Mouse (Mus musculus) lung, embryonic 16.5 days (tissue): ENCODE measurements at regions not wholly inside any gene's neighbourhood (a gene's known extent, or its start where the extent isn't known, plus 50 kb on each side); places are given as distances from the start of the nearest gene placed in this dataset.
A peak's percentile ranks its signal among the peaks of the same experiment; 100 is the strongest.

Experiments
- ATAC-seq: fragments of 200-750 bp; cut with Nextera tagmentation; 2 replicates; pipeline ENCODE4 v1.8.0; 2017; ENCODE audit warnings: low read depth, mild to moderate bottlenecking, moderate library complexity
- H3K27ac ChIP-seq: fragments of 300-500 bp; sonication (generic); 2 replicates; pipeline ENCODE4 v1.5.1; 2014; ENCODE audit warnings: mild to moderate bottlenecking, control low read depth, low read length
- H3K27me3 ChIP-seq: fragments of 300-500 bp; sonication (generic); 2 replicates; pipeline ENCODE4 v1.6.1; 2014; ENCODE audit warnings: low read depth, low read length, mixed read lengths; ENCODE audit not compliant: control insufficient read depth, insufficient read depth
- H3K36me3 ChIP-seq: fragments of 300-500 bp; sonication (generic); 2 replicates; pipeline ENCODE4 v1.6.1; 2014; ENCODE audit warnings: low read length; ENCODE audit not compliant: control insufficient read depth, insufficient read depth
- H3K4me1 ChIP-seq: fragments of 300-500 bp; sonication (generic); replicated peaks from 2 replicates; pipeline ENCODE4 v1.6.1; 2014; ENCODE audit warnings: low read length, mixed read lengths; ENCODE audit not compliant: control insufficient read depth, insufficient read depth
- H3K4me2 ChIP-seq: fragments of 300-500 bp; sonication (generic); 2 replicates; pipeline ENCODE4 v1.6.1; 2014; ENCODE audit warnings: low read depth, low read length, control low read depth
- H3K4me3 ChIP-seq: fragments of 300-500 bp; sonication (generic); 2 replicates; pipeline ENCODE4 v1.5.1; 2014; ENCODE audit warnings: mild to moderate bottlenecking, low read length, control low read depth
- H3K9ac ChIP-seq: fragments of 300-500 bp; sonication (generic); 2 replicates; pipeline ENCODE4 v1.6.1; 2014; ENCODE audit warnings: low read length, control low read depth
- H3K9me3 ChIP-seq: fragments of 300-500 bp; sonication (generic); 2 replicates; pipeline ENCODE4 v1.6.1; 2016; ENCODE audit warnings: low read length; ENCODE audit not compliant: control insufficient read depth
- WGBS: fragments of 180-500 bp; shearing (Covaris S2); extraction: QIAGEN DNeasy Blood & Tissue Kit; methylation state at CpG from one replicate; pipeline ENCODE4 v1.1.7; 2014; 5-methylcytosine and 5-hydroxymethylcytosine counted together

DNA sequence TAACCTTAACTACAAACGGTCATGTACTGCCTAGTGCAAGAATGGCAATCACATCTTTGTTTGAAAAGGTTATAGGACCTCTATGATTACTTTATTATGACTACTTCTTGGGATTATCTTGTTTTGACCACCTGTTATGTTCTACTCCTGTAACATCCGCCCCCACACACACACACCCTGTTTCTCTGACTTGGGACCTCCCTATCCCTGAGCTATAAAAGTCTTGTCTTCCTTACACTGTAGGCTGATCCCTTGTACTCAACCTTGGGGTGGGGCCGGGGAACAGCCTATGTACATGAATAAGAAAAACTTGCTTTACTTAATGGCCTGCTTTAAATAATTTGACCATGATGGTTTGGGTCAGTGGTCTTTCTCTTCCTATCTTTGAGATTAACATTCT is 240.7 kb upstream of the Dynlrb2 start:
- H3K27ac ChIP-seq = no peak overlapping the region
- no peaks in the 10 kb centered on the region for H3K9me3 ChIP-seq
- 81% methylated on average over 3 of the region's 3 CpGs for WGBS
- ATAC-seq = no peak
- peaks cover 11% of the 10 kb centered on the region; the same call in 1 of the 2 replicates for H3K4me1 ChIP-seq
- no peaks in the 10 kb centered on the region for H3K36me3 ChIP-seq
- no peaks in the 10 kb centered on the region for H3K27me3 ChIP-seq
- no peak overlapping the region for H3K4me2 ChIP-seq
- no peak overlapping the region for H3K4me3 ChIP-seq
- no peak overlapping the region for H3K9ac ChIP-seq

DNA sequence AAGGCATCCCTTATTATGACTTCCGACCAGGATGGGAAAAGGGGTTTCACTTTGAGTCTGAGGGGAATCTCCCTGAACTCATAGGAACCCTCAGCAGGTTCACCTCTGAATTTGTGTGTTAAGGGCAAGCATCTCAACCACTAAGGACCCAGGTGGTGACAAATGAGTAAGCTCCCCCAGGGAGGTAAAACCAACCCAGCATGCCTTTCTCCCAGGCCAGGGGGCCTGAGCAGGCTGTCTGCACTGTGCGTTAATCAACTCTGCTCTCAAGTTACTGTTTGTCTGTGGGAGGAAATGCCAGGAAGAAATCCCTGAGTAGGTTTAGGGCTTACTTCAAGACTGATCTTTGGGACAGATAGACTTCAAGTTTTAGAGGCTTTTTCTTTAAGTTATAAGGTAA is 243.5 kb upstream of the Dynlrb2 start:
- Histone ChIP-seq H3K9ac (0 out of 2 replicates have a peak overlapping the region, but pooled peaks have one; percentile 23), H3K27ac (no peak overlapping the region), H3K4me2 (no peak overlapping the region), H3K36me3 (no peaks in the 10 kb centered on the region), H3K4me1 (0 out of 2 replicates have a peak, but pooled peaks cover 5% of the 10 kb centered on the region), H3K4me3 (no peak overlapping the region), H3K27me3 (no peaks in the 10 kb centered on the region), H3K9me3 (no peaks in the 10 kb centered on the region)
- 45% methylated on average over 2 of the region's 2 CpGs for whole genome bisulfite sequencing
- no peak for ATAC-seq

DNA sequence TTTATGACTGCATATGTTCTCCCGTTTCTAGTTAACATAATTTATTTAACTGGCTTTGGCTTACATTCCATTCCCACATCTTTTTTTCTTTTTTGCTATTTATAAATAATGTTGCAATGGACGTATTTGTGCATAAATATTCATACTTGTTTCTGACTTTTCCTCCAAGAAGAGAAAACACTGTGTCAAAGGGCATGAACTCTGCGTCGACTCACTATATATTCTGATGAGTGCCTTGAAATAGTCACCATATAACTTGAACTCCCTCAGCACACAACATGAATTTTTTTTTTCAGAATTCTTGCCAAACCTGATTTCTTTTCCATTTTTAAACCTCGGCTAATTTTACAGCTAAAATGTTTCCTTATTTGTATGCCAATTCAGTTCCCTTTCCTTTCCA is 249.4 kb upstream of the Dynlrb2 start:
- no peaks in the 10 kb centered on the region for H3K36me3 ChIP-seq
- no peak overlapping the region for H3K4me3 ChIP-seq
- H3K4me1 ChIP-seq = peaks cover 7% of the 10 kb centered on the region; the same call in 1 of the 2 replicates
- no peak overlapping the region for H3K27ac ChIP-seq
- ATAC-seq = peak; percentile 59
- H3K27me3 ChIP-seq = no peaks in the 10 kb centered on the region
- 48% methylated on average over 5 of the region's 5 CpGs for WGBS
- H3K9ac ChIP-seq = no peak overlapping the region
- H3K9me3 ChIP-seq = no peaks in the 10 kb centered on the region
- no peak overlapping the region for H3K4me2 ChIP-seq

DNA sequence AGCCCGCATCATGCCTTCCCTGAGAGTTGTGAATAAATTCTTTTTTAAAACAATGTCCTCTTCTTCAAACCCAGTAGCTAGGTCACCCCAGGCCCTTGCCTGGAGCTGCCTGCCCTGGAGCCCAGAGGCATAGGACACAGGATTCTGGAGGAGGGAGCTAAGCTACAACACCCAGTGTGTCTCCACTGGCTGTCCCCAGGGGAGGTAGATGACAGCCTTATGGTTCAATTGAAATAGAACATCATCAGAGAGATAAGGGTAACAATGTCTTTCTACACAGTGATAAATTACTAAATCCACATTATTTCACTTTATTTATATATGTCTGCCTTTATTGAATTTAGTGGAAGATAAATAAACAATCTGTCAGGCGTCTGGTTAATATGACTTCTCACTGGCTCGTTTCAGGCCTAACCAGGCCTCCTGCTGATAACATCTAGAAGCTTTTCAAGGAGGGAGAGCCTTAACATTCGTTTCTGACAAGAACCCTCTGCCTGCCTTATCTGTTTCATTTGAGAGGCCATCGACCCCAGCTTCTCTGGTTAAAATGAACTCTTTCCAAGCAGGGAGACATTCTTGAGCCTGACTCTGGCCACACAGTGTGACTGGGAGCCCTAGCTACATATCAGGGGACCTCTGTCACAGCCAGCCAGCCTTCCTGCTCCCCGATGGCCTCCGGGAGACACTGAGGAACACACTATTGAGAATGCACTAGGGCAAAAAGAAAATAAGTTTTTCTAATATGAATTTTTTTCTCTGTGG is 252.1 kb upstream of the Dynlrb2 start:
- no peaks in the 10 kb centered on the region for H3K36me3 ChIP-seq
- no peak overlapping the region for H3K4me2 ChIP-seq
- 18% methylated on average over 7 of the region's 7 CpGs for WGBS
- peak; percentile 93 for ATAC-seq
- peaks cover 7% of the 10 kb centered on the region; the same call in 1 of the 2 replicates for H3K4me1 ChIP-seq
- no peaks in the 10 kb centered on the region for H3K27me3 ChIP-seq
- peak overlapping the region; percentile 59; the same call in 1 of the 2 replicates for H3K27ac ChIP-seq
- no peak overlapping the region for H3K4me3 ChIP-seq
- H3K9ac ChIP-seq = no peak overlapping the region
- no peaks in the 10 kb centered on the region for H3K9me3 ChIP-seq

DNA sequence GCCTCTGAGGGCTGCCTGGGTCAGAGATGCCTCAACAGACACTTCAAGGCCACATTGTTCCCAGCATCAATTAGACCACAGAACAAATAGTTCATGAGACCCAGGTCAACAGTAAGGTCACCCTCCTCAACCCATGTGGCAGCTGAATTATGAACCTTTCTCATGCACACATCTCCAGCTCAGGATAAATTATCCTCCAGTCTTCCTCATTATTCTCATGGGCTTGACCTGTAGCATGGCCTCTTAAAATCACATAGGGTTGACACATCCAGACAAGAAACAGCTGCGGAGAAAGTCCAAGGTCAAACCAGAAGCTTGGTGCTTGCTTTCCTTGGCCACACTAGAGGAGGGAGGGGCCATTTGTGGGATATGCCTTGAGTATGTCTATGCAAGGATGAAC is 256.4 kb upstream of the Dynlrb2 start:
- H3K4me3 ChIP-seq = no peak overlapping the region
- no peaks in the 10 kb centered on the region for H3K27me3 ChIP-seq

DNA sequence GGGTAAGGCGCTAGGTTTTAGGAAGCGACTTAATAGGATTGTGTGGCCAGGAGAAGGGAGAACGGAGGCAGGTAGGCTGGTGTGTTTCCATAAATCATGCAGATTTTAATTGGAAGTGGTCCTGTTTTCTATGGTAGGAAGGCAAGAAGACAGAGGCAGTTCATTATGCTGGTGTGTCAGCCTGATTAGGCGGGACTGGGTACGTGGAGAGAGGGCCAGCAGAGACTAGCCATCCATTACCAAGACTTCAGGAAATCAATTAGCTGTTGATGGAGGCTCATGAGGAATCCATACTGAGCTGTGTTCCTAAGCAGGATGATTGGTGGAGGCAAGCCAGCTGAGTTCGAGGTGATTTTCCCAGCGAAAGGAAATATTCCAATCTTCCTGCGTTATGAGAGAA is 261.3 kb upstream of the Dynlrb2 start:
- ATAC-seq = no peak
- no peak overlapping the region for H3K4me2 ChIP-seq
- H3K4me1 ChIP-seq = peaks cover 4% of the 10 kb centered on the region
- no peak overlapping the region for H3K27ac ChIP-seq
- H3K36me3 ChIP-seq = no peaks in the 10 kb centered on the region
- no peaks in the 10 kb centered on the region for H3K9me3 ChIP-seq
- WGBS = 58% methylated on average over 8 of the region's 8 CpGs
- no peaks in the 10 kb centered on the region for H3K27me3 ChIP-seq
- H3K4me3 ChIP-seq = no peak overlapping the region
- H3K9ac ChIP-seq = no peak overlapping the region

More for the DNA sequence above, 256.4 kb upstream of the Dynlrb2 start:
- H3K4me1 ChIP-seq = peaks cover 5% of the 10 kb centered on the region
- no peak for ATAC-seq
- H3K36me3 ChIP-seq = no peaks in the 10 kb centered on the region
- 59% methylated on average over 1 of the region's 1 CpGs for WGBS
- no peak overlapping the region for H3K27ac ChIP-seq
- no peaks in the 10 kb centered on the region for H3K9me3 ChIP-seq
- no peak overlapping the region for H3K4me2 ChIP-seq
- no peak overlapping the region for H3K9ac ChIP-seq

DNA sequence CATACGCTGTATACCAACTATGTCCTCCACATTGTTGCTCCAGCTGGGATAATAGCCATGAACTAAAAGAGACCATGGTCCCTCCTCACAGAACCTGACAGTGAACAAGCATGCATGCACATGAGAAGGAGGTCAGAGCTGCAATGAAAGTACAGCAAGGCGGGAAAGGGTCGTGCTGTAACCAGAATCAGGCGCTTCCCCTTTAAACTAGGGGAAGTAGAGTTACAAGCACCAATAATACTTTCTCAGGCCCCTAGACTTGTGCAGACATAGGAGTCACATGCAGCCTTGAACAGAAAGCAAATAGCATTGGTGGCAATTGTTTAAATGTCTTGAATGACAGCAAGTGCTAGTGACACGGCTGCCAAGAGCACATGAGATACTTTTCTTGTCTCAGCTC is 261.8 kb upstream of the Dynlrb2 start:
- H3K4me1 ChIP-seq = peaks cover 7% of the 10 kb centered on the region
- no peaks in the 10 kb centered on the region for H3K36me3 ChIP-seq
- H3K9me3 ChIP-seq = no peaks in the 10 kb centered on the region
- H3K9ac ChIP-seq = no peak overlapping the region
- H3K4me3 ChIP-seq = no peak overlapping the region
- H3K27ac ChIP-seq = no peak overlapping the region
- ATAC-seq = no peak
- WGBS = 65% methylated on average over 5 of the region's 5 CpGs
- no peak overlapping the region for H3K4me2 ChIP-seq
- no peaks in the 10 kb centered on the region for H3K27me3 ChIP-seq

DNA sequence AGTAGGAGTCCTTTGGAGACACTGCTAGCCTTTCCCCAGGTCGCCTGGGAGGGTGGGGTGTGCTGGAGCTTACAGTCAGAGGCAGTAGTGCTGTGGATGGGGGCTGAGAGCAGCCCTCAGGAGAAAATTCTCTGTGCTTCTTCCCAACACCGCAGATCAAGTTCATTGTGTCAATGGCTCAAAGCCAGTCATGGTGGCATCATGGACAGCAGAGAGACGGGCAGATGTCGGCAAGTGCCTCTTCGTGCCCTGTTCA is 262.9 kb upstream of the Dynlrb2 start:
- whole genome bisulfite sequencing = 90% methylated on average over 5 of the region's 5 CpGs
- no peak for ATAC-seq
- H3K9me3 ChIP-seq = no peaks in the 10 kb centered on the region
- no peak overlapping the region for H3K27ac ChIP-seq
- no peak overlapping the region for H3K4me2 ChIP-seq
- no peak overlapping the region for H3K9ac ChIP-seq
- H3K36me3 ChIP-seq = no peaks in the 10 kb centered on the region
- no peak overlapping the region for H3K4me3 ChIP-seq
- no peaks in the 10 kb centered on the region for H3K27me3 ChIP-seq
- H3K4me1 ChIP-seq = peaks cover 12% of the 10 kb centered on the region

DNA sequence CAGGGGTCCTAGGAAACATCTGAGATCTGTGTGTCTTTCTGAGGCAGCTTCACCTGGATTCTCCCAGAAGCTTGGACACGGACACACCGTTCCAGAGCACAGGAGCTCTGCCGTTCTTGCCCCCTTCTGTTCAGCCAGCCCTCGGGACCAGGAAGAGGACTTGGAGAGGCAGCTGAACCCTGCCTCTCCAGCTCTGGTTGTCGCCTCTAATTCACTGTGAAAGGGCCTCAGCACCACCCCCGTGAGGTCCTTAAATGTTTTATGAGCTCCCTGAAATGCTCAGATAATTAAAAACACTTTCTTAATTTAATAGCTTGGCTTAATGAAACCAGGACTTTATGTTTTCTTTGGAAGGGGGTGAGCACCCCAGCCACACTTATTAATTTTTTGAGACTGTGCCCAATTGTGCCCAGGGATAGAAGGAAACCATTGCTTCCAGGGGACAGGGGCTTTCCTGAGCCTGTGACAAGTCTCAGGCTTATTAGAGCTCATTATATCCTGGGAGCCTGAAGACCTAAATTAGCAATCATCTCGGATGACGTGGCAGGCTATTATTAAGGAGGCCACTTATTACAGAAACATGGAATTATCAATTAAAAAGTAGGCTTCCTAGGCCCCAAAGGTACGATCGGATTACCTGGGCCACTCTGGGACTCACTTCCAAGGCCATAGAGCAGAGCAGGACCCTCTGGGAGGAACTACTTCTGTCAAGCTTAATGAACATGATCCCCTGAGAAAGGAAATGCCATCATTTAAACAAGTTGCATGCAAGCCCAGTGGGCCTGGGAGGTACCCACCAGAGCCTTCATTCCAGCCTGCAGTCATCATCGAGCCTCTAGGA is 263.4 kb upstream of the Dynlrb2 start:
- ATAC-seq = no peak
- no peak overlapping the region for H3K4me3 ChIP-seq
- no peaks in the 10 kb centered on the region for H3K27me3 ChIP-seq
- H3K4me2 ChIP-seq = no peak overlapping the region
- H3K27ac ChIP-seq = no peak overlapping the region
- no peaks in the 10 kb centered on the region for H3K36me3 ChIP-seq
- no peak overlapping the region for H3K9ac ChIP-seq
- peaks cover 12% of the 10 kb centered on the region for H3K4me1 ChIP-seq
- no peaks in the 10 kb centered on the region for H3K9me3 ChIP-seq
- 84% methylated on average over 11 of the region's 11 CpGs for WGBS
